Mouse (Mus musculus) thymus, postnatal 25 days (tissue): Measurements from ENCODE around the gene Mtx3.
"Not testable (repeated sequence)": the region's sequence is repeated elsewhere in the genome, so short reads cannot be mapped to it uniquely, and the experiment has no call there.

Source experiments
- DNase-seq: peaks from one replicate; pipeline ENCODE4 v3.0.0; 2022

Gene Mtx3

DNA sequence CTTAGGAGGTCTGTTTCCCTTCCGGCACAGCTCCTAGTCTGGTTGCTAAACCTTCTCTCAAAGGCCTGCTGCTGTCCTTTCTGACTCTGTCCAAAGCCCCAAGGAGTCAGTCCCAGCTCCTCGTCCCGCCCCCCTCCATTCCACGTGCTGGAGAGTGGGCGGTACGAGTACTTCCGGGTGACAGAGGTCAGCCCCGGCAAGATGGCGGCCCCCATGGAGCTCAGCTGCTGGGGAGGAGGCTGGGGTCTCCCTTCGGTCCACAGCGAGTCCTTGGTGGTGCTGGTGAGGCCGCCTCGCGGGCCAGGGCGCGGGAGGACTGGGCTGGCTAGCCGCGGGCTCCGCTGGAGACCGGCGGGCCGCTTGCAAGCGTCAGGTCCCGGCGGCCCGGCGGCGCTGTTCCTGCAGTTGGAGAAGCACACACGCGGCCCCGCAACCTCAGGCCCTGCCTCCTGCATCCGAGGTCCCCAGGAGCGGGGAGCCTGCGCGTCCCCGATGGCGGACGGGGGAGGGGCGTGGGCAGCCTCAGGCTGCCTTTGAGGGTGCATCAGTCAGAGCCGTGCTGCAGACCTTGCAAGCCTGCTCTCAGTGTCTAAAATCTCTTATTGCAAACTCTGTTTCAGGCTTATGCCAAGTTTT is at the start of gene Mtx3:
Gene Mtx3, plus strand, starts transcription at position 175 of the 636 bp plus-strand sequence.
- DNase-seq = peak; percentile 80

DNA sequence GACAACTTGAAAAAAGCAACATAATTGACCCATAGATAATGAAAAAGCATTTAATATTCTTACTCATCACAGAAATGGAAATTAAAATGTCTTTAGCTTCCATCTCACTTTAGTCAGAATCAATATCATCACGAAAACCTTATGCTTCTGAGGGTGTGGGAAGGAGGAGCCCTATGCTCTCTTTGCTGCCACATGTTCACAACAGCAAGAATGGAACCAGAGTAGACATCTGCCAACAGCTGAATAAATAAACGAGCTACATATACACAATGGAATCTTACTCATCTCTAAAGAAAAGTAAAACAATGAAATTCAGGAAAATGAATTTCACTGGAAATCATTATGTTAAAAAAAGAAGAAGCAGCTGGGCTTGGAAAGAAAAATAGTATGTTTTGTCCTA is 45.7 kb upstream of the Mtx3 start:
- no peak for DNase-seq

DNA sequence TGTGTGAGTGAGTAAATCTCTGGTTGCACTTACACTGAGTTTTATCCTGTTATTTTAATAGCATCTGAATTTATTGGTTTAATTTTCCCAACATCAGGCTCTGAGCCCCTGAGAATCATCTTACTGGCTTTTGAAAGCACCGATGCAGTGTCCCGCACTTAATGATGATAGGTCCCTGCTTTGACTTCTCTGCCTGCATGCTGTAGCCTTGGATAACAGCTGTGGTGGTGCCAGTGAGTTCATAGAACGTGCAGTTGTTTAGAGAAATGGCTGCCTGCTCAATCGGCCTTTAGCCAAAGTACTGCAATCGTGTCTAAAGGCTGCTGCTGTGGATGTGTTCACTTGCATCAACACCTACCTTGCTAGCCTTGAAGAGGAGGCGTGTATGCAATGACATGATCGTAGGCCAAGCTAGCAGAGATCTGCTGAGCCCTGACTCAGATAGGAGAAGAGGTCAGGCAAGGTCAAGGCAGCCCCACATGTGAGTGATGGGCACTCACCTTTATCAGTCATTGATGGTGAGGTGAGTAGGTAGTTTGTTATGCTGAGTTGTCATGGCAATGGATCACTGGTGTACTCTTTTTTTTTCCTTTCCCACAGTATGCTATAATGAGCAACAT is 45.1 kb upstream of the Mtx3 start:
- DNase-seq = no peak

DNA sequence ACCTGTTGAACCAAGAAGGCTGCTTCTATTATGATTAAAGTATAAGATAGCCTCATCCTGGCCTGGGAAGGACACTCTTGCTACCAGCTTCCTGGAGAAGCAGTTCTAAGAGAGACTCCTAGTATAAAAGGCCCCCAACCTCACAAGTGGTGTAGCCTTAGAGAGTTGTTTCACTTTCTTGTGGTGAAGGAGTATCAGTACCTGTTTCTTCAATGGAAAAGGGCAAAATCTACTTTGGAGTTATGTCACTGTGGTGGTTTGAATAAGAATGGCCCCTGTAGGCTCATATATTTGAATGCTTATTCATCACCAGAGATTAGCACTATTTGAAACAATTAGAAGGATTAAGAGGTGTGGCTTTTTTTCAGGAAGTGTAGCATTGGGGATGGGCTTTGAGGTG is 37.8 kb upstream of the Mtx3 start:
- DNase-seq = no peak

DNA sequence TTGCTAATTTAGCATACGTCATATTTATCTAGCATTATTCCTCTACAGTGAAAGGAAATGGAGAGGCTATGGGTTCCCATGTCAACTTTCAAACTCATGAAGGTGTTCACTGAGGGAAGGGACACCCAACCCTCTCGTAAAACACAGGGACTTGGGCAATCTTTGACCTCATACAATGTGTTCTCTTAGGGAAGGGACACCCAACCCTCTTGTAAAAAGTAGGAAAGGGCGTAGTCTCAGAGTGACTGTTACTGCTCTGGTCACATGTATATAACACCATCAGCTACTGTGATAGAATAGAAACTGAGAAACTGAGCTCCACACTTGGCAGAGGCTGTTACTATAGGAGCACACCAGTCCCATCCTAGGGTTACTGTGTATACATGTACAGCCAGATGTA is 36.7 kb upstream of the Mtx3 start:
- no peak for DNase-seq

DNA sequence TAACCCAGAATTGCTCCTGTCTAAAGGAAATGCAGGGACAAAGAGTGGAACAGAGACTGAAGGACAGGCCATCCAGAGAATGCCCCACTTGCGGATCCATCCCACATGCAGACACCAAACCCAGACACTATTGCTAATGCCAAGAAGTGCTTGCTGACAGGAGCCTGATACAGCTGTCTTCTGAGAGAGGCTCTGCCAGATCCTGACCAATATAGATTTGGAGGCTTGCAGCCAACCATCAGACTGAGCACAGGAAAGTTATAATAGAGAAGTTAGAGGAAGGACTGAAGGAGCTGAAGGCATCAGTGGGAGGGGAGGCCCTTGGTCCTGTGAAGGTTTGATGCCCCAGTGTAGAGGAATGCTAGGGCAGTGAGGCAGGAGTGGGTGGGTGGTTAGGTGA is 34.0 kb upstream of the Mtx3 start:
- not testable (repeated sequence) for DNase-seq

DNA sequence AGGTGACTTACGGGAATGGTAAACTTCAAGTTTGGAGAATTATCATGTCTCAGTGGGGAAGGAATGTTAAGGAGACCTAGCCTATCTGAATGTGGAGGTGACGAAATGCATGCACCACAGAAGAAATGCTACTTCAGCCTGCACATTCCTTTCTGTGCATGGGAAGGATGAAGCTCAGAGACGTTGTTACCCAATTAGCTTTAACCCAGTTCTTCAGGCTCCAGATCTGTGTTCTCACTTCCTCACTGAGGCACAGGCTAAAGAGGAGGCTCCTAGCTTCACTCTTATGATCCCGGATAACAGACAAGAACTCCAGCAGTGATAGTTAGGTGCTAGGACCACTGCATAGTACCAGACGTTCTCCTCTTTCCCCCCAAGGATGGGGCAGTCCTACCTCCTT is 28.2 kb upstream of the Mtx3 start:
- no peak for DNase-seq

DNA sequence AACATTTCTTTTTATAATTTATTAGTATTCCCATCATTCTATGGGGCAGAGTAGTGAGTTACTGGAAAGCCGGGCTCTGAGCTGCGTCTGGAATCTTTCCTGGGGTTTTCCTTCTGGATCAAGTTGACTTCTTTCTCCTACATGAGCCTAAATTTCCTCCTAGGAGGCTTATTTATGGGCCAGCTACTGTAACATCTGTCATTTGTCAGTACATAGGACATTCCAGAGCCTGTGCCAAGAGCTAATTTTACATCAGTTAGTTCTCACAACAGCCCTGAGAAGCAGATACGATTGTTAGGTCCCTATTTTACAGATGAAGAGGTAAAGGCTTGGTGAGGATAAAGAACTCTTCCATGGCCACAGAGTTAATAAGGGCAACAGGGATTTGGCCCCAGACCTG is 27.2 kb upstream of the Mtx3 start:
- DNase-seq = no peak

DNA sequence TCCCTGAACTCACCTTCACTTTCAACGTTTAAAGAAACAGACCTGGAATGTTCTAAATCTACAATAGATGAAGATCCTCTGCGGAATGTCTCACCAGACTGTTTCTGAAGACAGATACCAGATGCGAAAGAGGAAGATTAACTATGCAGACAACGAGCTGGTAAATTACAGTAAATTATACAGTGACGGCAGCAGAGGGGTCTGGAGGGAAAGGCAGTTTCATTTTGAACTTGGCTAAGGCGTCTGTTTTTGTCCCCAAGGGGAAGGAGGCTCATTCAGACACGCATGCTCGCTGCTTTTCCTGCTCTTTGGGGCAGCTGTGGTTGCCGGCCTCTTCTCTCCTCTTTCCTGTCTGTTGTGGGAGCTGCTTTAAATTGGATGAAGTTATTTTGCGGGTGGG is 15.7 kb upstream of the Mtx3 start:
- DNase-seq = no peak

DNA sequence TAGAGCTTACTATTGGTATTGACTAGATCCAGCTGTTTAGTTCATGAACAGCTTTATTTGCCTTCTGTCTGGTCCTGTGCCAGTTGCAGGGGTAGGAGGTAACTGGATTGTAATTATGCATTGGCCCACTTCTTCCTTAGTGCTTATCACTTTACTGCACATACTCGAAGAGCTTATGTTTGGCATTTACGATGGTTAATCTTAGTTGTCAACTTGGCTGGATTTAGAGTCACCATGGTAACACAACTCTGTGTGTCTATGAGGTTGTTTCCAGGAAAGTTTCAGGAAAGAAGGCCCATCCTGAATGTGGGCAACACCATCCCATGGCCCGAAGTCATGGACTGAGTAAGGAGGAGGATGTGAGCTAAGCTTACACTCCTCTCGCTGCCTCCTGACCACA is 11.4 kb upstream of the Mtx3 start:
- no peak for DNase-seq

DNA sequence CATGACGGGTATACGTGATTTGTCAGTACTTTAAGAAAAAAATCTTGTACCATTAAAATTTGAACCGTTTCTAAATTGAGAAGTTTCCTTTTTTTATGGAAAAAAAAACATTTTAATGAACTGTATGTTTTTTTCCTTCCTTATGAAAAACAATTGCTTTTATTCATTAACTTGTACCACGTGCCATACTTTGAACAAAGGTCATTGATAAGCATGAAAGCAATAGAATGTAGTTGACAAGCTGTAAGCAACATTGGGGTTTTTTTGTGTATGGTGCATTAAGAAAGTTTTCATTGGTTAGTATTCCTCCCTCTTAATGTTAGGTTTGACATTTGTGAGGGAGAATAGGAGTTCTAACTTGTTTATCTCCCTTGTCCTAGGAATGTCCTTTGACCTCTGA is 1.9 kb downstream of the Mtx3 start:
- no peak for DNase-seq

DNA sequence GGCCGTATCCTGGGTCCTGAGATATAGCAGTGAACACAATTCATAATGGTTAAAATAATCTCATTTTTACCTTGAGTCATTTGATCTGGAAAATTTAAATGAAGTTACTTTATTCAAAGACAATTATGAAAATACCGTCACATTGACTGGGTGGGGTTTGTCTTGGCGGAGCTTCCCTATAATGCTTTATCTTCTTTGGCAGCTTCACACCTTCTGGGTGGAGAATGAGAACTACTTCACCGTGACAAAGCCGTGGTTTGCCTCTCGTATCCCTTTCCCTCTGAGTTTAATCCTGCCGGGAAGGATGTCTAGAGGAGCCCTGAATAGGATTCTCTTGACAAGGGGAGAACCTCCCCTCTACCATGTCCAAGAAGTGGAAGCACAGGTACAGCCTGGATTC is 2.8 kb downstream of the Mtx3 start:
- DNase-seq = no peak

DNA sequence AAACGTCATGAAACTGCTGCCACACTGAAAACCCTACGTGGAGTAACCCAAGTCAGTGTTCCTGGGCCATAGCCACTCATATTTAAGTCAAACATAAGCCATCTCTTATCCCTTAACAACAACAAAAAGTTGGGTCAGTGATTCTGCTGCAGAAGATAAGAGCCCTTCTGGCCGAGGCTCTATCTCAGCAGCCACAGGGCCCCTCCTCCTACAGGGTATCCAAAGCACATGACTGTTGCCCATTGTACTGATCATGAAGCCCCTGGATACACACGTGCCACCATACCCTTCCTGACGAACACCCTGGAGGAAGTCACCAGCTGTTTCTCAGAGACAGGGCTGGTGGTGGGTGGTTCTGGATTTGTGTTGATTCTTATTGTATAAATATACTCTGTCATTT is 3.4 kb downstream of the Mtx3 start:
- DNase-seq = no peak

DNA sequence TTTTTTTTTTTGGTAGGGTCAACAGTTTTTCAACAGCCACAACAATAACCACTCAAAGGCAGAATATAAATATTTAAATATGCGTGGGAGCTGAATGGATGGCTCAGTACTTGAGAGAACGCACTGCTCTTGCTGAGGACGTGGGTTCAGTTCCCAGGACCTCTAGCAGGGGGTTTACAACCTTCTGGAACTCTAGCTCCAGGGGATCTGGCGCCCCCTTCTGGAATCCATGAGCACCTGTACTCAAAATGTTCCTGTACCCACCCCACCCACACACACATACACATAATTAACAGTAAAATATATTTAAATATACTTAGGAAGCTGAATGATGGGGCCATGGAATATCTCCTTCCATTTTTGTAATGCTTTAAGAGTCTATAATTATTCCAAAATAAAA is 11.3 kb downstream of the Mtx3 start:
- DNase-seq = peak; percentile 14

DNA sequence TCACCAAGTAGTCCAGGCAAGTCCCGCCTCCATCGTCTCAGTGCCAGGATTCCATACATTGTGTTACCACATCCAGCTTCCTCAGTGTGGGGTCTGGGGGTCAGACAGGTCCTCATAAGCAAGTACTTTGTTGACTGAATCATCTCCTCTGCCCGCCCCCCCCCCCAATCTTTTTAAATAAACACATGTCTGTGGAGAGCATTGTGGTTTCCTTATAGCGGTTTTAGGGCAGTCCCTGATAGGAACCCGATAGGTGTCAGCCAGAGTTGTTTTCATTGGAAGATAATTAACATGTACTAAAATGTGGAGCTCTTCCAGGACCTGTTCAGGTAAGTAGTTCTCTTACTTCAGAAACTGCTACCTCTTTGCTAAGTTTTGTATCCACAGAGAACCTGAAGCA is 14.2 kb downstream of the Mtx3 start:
- DNase-seq = no peak

DNA sequence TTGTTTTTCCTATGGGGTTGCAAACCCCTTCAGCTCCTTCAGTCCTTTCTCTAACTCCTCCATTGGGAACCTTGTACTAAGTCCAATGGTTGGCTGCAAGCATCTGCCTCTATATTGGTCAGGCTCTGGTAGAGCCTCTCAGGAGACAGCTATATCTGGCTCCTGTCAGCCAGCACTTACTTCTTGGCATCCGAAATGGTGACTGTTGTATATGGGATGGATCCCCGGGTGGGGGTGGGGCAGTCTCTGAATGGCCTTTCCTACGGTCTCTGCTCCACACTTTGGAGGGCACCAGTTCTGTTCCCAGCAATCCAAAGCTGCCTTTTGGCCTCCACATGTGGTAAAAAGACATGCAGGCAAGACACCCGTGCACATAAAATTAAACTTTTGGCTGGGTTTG is 15.4 kb downstream of the Mtx3 start:
- DNase-seq = no peak

DNA sequence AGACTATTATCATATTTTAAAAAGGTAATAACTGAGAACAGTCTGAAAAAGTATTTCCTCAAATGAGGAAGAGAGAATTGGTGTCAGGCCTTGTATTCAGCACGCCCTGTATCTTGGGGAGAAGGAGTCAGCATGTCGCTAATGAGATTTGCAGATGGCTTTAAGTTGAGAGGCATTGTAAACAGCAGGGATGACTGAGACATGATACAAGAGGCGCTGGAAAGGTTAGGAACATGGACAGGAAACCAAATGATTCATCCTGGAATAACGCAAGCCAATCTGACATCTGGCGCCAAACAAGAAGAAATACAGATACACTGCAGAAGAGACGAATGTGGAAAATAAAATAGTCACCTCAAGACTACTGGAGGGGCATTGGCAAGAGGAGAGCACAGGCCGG is 20.8 kb downstream of the Mtx3 start:
- DNase-seq = no peak

DNA sequence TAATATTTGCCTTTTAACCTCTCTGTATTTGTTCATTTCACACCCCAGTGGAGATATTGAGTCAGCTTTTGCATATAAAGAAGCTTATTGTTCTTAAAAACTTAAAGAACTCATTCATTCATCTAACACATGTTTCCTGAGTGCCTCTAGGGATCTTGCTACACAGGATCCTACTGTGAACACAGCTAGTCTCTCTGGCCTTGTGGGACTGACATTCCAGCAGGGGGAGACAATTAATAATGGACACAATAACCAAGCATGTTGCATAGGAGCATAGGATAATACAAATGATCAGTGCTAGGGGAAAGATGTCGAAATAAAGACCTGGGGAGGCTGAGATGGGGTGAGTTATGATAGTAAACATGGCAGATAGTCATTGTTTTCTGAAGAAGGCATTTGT is 22.1 kb downstream of the Mtx3 start:
- no peak for DNase-seq

DNA sequence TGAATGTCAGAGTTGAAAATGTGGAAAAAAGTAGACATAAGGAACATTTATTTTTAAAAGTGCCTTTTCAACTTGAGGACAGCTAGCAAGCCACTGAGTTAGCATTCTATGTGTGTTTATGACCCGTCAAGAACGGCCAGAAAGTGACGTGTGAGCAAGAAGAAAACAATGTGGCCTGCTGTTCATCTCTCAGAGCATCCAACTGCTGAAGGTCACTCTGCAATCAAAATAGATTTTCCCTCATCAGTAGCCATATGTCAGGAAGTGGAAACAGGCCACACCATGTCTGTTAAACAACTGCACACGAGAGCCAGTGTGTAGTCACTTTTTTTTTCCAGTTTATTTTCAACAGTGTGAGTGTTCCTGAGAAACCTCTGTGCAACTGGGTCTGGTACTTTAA is 35.0 kb downstream of the Mtx3 start:
- no peak for DNase-seq

DNA sequence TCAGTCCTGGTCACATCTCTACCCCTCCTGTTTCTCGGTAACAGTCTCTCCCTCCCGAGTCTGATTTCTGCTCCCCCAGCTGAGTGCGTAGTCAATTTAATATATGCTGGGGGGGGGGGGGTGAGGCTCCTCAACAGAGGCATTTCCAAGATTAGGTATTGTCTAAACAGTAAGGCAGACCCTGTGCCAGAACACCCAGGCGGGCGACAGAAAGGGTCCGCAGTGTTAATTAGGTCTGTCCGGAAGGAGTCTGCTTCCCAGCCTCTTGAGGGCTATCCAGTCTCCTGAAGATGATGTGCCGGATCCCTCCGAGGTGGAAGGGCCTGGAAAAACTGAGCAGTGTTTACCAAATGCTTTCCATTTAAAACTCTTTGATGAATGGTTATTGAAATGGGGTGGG is 35.4 kb downstream of the Mtx3 start:
- no peak for DNase-seq

DNA sequence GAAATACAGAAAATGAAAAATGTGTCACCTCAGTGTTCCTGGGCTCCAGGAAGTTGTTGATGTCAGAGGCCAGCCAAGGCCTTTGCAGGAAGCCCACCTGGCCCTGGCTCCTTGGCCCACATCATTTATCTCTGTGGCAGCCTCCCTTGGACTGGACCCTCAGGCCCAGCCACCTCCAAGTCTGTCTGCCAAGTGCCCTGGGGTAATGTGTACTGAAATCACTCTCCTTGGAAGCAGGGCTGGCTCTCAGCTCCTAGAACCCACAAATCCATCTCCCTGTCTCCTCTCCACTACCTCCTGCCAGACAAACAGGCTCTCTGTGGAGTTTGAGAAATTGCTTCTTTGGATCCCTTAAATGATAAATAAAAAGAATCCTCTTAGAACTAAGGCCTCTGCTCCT is 36.0 kb downstream of the Mtx3 start:
- no peak for DNase-seq

DNA sequence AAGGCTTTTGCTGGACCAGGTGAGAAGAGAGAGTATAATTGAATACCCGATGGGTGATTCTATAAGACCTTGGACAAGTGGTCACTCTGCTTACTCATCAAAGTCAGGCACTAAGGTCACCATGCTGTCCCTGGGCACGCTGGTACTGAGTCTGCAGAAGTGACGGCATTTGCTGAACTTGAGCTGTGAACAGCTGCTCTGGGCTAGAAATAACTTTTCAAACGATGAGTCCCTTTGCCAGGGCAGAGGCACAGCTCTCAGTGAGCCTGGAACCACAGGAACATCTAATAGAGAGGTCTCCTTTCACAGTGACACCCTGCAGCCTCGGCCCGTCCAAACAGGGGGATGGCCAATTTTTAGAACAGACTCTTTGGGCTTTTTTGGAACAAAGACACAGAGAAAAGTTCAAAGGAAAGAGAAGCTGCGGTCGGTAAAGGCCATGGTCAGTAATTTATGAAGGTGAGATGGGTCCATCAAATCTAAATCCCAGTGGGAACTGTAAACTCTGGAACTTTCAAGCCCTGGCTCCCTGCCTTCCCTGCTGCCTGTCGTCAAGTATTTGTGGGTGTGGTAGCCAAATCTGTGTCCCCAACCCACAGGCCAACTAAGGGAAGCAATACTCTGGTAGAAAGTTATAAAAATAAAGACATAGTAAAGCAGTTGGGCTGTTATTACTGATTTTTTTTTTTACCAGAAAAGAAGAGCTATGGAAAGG is 37.9 kb downstream of the Mtx3 start:
- no peak for DNase-seq

DNA sequence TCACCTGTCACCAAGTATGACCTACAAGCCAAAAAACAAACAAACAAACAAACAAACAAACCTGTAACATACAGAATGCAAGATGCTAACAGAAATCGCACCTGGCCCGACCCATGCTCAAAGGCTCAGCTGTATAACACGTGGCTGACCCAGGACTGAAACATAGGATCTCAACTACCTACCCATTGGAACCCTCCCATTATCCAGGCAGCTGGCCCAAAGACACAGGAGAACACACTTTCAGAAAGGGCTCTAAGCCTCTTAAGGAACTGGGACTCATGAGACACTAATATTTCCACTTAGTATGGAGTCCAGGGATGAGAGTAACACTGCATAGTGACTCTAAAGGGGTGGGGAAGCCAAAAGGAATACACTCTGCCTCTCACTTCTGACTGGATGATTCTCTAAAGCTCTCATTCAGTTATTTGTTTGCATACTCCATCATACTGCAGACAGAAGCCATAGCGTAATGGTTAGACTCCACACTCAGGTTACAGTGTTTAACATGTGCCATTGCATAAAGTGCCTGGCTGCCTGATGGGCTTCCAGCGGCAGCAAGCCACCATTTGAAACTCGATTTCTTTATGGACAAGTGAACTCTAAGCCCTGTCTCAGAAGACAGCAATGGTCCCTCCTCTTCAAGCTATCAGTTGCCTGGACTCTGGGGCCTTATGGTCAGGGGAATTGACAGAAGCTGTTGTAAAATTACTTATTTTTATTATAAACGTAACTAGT is 38.6 kb downstream of the Mtx3 start:
- no peak for DNase-seq

DNA sequence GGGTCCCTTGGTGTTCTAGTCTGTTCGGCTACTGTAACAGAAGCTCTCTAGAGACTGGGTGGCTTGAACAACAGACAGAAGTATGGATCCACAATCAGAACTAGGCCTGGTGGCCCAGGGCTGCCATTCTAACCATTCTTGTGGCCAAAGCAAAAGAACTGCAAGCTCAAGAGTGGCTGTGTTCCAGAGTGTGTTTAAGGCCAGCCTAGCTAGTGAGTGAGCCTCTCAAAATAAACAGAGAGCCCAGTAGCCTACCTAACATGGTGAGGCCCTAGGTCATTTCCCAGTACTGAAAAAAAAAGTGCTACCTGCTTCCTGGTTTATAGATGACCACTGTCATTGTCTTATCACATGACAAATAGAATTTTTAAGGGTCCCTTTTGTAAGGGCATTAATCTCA is 39.6 kb downstream of the Mtx3 start:
- no peak for DNase-seq
